Comparison of ENCODE assay signal across 8 mouse cellular contexts in genomic region chr5:37252101-37252804, GRCm38 (mm10).
"Had no signal": no experiment of that assay in that cellular context is flagged by ENCODE, and none has a peak within 500 bp of the region (broad histone marks: within the 10 kb centered on the region; RNA-seq: fewer than 3 reads in every experiment).

No protein-coding gene starts in this region.

- DNase-seq: kidney, adult 11 months; kidney, adult 9 months; kidney, postnatal 4 days; liver; liver, embryonic 13.5 days; liver, postnatal 0 days; lung, postnatal 14 days; thymus, postnatal 25 days had no signal
